Mouse (Mus musculus) thymus, postnatal 25 days (tissue): ENCODE data around the gene Actn3.
"Not testable (repeated sequence)": the region's sequence is repeated elsewhere in the genome, so short reads cannot be mapped to it uniquely, and the experiment has no call there.

Source experiments
- DNase-seq: peaks from one replicate; pipeline ENCODE4 v3.0.0; 2022

Actn3 gene

GRCm38 (mm10) chr19:4877785-4878184 is at the start of gene Actn3:
Gene Actn3, minus strand, starts transcription at chr19:4877909.
- DNase-seq = no peak

- DNase-seq = no peak
Observed at GRCm38 (mm10) chr19:4925121-4925860, 47.6 kb upstream of the Actn3 start.

- no peak for DNase-seq
Observed at GRCm38 (mm10) chr19:4919652-4920051, 41.9 kb upstream of the Actn3 start.

GRCm38 (mm10) chr19:4916827-4917226 is 39.1 kb upstream of the Actn3 start:
- DNase-seq = no peak

GRCm38 (mm10) chr19:4915924-4916603 is 38.4 kb upstream of the Actn3 start:
- no peak for DNase-seq

GRCm38 (mm10) chr19:4909376-4909775 is 31.7 kb upstream of the Actn3 start:
- no peak for DNase-seq

GRCm38 (mm10) chr19:4908107-4908506 is 30.4 kb upstream of the Actn3 start:
- DNase-seq = peak; percentile 32

GRCm38 (mm10) chr19:4905979-4906794 is 28.5 kb upstream of the Actn3 start, which contains the start of gene Bbs1:
Gene Bbs1, minus strand, starts transcription at chr19:4906628.
- DNase-seq = peak; percentile 75

- DNase-seq = no peak
Observed at GRCm38 (mm10) chr19:4899888-4900287, 22.2 kb upstream of the Actn3 start.

- no peak for DNase-seq
Observed at GRCm38 (mm10) chr19:4898972-4899371, 21.3 kb upstream of the Actn3 start.

- no peak for DNase-seq
Observed at GRCm38 (mm10) chr19:4896780-4897520, 19.2 kb upstream of the Actn3 start.

- no peak for DNase-seq
Observed at GRCm38 (mm10) chr19:4891798-4892197, 14.1 kb upstream of the Actn3 start.

GRCm38 (mm10) chr19:4889791-4890190 is 12.1 kb upstream of the Actn3 start:
- DNase-seq = no peak

GRCm38 (mm10) chr19:4883961-4884360 is 6.3 kb upstream of the Actn3 start:
- no peak for DNase-seq

- DNase-seq = no peak
Observed at GRCm38 (mm10) chr19:4879324-4879703, 1.6 kb upstream of the Actn3 start.

GRCm38 (mm10) chr19:4878405-4879323 is 955 bp upstream of the Actn3 start, which contains the start of gene Zdhhc24:
Gene Zdhhc24, plus strand, starts transcription at chr19:4878668.
- DNase-seq = peak; percentile 98

- DNase-seq = no peak
Observed at GRCm38 (mm10) chr19:4876755-4877154, 954 bp downstream of the Actn3 start.

GRCm38 (mm10) chr19:4876241-4876640 is 1.5 kb downstream of the Actn3 start:
- no peak for DNase-seq

GRCm38 (mm10) chr19:4874613-4875012 is 3.1 kb downstream of the Actn3 start:
- DNase-seq = not testable (repeated sequence)

GRCm38 (mm10) chr19:4865147-4865546 is 12.6 kb downstream of the Actn3 start:
- DNase-seq = peak; percentile 9

GRCm38 (mm10) chr19:4863048-4863447 is 14.7 kb downstream of the Actn3 start:
- no peak for DNase-seq

GRCm38 (mm10) chr19:4859081-4859480 is 18.6 kb downstream of the Actn3 start:
- no peak for DNase-seq
